Mouse (Mus musculus): ENCODE measurements around the gene Ifnar2. TPM values are rescaled to one million over a fixed set of nuclear protein-coding genes. Genes with fewer than 3 reads are reported as not detected.

Gene Ifnar2
- polyA plus RNA-seq, 1 experiment: 4.7 TPM

DNA sequence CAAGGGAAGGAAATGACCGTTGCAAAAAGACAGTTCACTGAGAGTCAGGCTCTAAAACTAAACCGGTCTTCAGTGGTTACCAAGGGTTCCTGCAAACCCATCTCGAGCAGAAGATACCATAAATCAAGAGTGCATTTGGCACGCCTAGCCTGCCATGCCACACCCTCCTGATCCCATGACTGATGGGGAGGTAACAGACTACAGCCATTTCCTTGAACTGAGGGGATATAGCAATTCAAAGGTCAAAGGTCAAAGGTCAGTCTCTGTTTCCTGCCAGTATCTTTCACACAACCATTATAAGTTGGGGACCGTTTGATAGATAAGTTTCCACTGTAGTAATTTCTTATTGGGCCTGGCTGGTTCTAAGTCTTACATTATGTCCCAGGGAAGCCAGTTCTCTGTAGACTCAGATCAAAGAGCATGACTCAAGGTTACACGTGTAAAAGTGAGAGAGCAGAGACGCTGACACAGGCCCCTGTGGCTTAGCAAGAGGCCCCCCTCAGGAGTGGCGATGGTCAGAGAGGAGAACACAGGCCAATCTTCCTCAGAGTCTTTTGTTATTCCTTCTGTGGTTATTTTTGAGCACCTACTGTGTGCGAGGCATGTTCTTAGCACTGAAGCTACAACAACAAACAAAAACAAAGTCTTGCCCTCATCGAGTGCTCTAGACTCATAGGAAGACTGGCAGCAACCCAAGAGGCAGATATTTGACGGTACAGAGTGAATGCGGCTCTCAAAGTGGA lies 40.7 kb downstream of the Ifnar2 start:
- H3K4me1 ChIP-seq (ENCODE audit: control insufficient read depth, insufficient read depth, low read length): no peaks in the 10 kb centered on the region; the same call in 1 of the 2 replicates
- no peaks in the 10 kb centered on the region for H3K27me3 ChIP-seq (ENCODE audit: control insufficient read depth, insufficient read depth, low read length)
- no peak overlapping the region for H3K27ac ChIP-seq (ENCODE audit: control insufficient read depth, insufficient read depth, low read depth, low read length)
- no peak for TF ChIP-seq CTCF (IDR thresholded peaks at IDR 0.05; ENCODE audit: control insufficient read depth, insufficient read depth, insufficient replicate concordance, low read depth, low read length)
- no peak for TF ChIP-seq POLR2A (IDR thresholded peaks at IDR 0.05; ENCODE audit: control insufficient read depth, low read depth, low read length)
- no peak overlapping the region for H3K4me3 ChIP-seq (ENCODE audit: control insufficient read depth, low read depth, low read length)
- no peaks in the 10 kb centered on the region for H3K36me3 ChIP-seq (ENCODE audit: control insufficient read depth, insufficient read depth, low read length)

GRCm38 (mm10) chr16:91415391-91416189 lies 43.0 kb downstream of the Ifnar2 start:
- no peak overlapping the region for H3K27ac ChIP-seq (ENCODE audit: control insufficient read depth, insufficient read depth, low read depth, low read length)
- no peaks in the 10 kb centered on the region for H3K27me3 ChIP-seq (ENCODE audit: control insufficient read depth, insufficient read depth, low read length)
- no peaks in the 10 kb centered on the region; the same call in 1 of the 2 replicates for H3K4me1 ChIP-seq (ENCODE audit: control insufficient read depth, insufficient read depth, low read length)
- TF ChIP-seq CTCF (IDR thresholded peaks at IDR 0.05; ENCODE audit: control insufficient read depth, insufficient read depth, insufficient replicate concordance, low read depth, low read length) (no peak), POLR2A (IDR thresholded peaks at IDR 0.05; ENCODE audit: control insufficient read depth, low read depth, low read length) (no peak)
- no peak overlapping the region for H3K4me3 ChIP-seq (ENCODE audit: control insufficient read depth, low read depth, low read length)
- H3K36me3 ChIP-seq (ENCODE audit: control insufficient read depth, insufficient read depth, low read length): no peaks in the 10 kb centered on the region

- Histone ChIP-seq H3K36me3 (ENCODE audit: control insufficient read depth, insufficient read depth, low read length) (no peaks in the 10 kb centered on the region), H3K27me3 (ENCODE audit: control insufficient read depth, insufficient read depth, low read length) (no peaks in the 10 kb centered on the region), H3K4me3 (ENCODE audit: control insufficient read depth, low read depth, low read length) (no peak overlapping the region), H3K27ac (ENCODE audit: control insufficient read depth, insufficient read depth, low read depth, low read length) (peak overlapping the region; percentile 73), H3K4me1 (ENCODE audit: control insufficient read depth, insufficient read depth, low read length) (no peaks in the 10 kb centered on the region; the same call in 1 of the 2 replicates)
- TF ChIP-seq CTCF (IDR thresholded peaks at IDR 0.05; ENCODE audit: control insufficient read depth, insufficient read depth, insufficient replicate concordance, low read depth, low read length) (no peak), POLR2A (IDR thresholded peaks at IDR 0.05; ENCODE audit: control insufficient read depth, low read depth, low read length) (no peak)
These were observed 43.8 kb downstream of the Ifnar2 start for GRCm38 (mm10) chr16:91416357-91416756.

DNA sequence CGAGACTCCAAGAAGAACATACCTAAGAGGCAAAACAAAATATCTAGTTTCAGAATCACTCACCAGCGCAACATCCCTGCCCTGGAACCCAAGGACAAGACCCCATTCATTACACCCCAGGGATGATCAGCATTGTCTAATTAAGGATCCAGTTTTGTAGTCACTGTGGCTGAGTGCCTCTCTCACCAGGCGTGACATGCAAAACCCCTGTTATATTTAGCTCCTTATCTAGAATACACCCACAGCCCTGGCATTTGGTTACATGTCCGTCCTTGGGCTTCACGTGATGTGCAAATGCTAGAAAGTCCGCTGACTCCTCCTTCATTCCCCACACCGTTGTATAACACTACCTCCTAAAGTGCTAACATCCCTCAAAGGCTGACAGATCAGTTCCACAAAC lies 44.4 kb downstream of the Ifnar2 start:
- Histone ChIP-seq H3K36me3 (ENCODE audit: control insufficient read depth, insufficient read depth, low read length) (no peaks in the 10 kb centered on the region), H3K4me1 (ENCODE audit: control insufficient read depth, insufficient read depth, low read length) (no peaks in the 10 kb centered on the region; the same call in 1 of the 2 replicates), H3K27me3 (ENCODE audit: control insufficient read depth, insufficient read depth, low read length) (no peaks in the 10 kb centered on the region), H3K4me3 (ENCODE audit: control insufficient read depth, low read depth, low read length) (no peak overlapping the region), H3K27ac (ENCODE audit: control insufficient read depth, insufficient read depth, low read depth, low read length) (peak overlapping the region; percentile 73)
- no peak for TF ChIP-seq CTCF (IDR thresholded peaks at IDR 0.05; ENCODE audit: control insufficient read depth, insufficient read depth, insufficient replicate concordance, low read depth, low read length)
- TF ChIP-seq POLR2A (IDR thresholded peaks at IDR 0.05; ENCODE audit: control insufficient read depth, low read depth, low read length): no peak

DNA sequence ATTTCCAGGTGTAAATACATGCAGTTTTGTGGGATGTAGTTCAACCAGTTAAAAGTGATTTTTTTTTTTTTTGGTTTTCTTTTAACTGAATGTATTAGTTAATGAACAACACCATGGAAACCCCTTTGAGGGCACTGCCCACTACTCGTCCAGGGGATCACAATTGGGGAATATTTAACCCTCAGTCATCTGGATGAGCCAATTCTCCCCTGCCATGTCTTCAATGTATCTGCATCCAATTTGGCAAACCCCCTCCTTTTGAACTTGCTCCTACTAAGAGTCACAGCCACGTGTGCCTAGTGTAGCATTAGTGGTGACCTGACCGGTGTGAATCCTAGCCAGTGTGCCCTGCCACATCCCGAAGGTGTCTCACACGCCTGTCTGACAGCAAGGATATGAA lies 45.9 kb downstream of the Ifnar2 start:
- no peaks in the 10 kb centered on the region for H3K27me3 ChIP-seq (ENCODE audit: control insufficient read depth, insufficient read depth, low read length)
- no peak for TF ChIP-seq POLR2A (IDR thresholded peaks at IDR 0.05; ENCODE audit: control insufficient read depth, low read depth, low read length)
- TF ChIP-seq CTCF (IDR thresholded peaks at IDR 0.05; ENCODE audit: control insufficient read depth, insufficient read depth, insufficient replicate concordance, low read depth, low read length): no peak
- H3K27ac ChIP-seq (ENCODE audit: control insufficient read depth, insufficient read depth, low read depth, low read length): no peak overlapping the region
- no peak overlapping the region for H3K4me3 ChIP-seq (ENCODE audit: control insufficient read depth, low read depth, low read length)
- no peaks in the 10 kb centered on the region; the same call in 1 of the 2 replicates for H3K4me1 ChIP-seq (ENCODE audit: control insufficient read depth, insufficient read depth, low read length)
- no peaks in the 10 kb centered on the region for H3K36me3 ChIP-seq (ENCODE audit: control insufficient read depth, insufficient read depth, low read length)

DNA sequence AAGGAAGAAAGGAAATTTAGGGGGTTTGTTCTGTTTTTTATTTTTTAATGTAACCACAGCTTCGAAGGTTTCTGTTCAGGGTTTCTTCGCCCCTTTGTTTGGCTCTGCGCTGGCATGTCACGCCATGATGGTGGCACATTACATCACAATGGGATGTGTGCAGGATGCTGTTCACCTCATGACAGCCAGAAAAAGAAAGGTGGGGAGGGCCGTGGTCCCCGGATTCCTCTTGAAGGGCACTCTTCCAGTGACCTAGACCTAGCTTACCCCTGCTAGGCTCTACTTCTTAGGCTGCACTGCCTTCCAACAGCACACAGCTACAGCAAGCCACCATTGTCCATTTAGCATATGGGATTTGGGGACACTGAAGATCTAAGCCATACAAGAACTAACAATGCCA lies 53.2 kb downstream of the Ifnar2 start:
- no peak overlapping the region for H3K4me3 ChIP-seq (ENCODE audit: control insufficient read depth, low read depth, low read length)
- H3K27ac ChIP-seq (ENCODE audit: control insufficient read depth, insufficient read depth, low read depth, low read length): no peak overlapping the region
- H3K27me3 ChIP-seq (ENCODE audit: control insufficient read depth, insufficient read depth, low read length): no peaks in the 10 kb centered on the region
- H3K4me1 ChIP-seq (ENCODE audit: control insufficient read depth, insufficient read depth, low read length): no peaks in the 10 kb centered on the region
- H3K36me3 ChIP-seq (ENCODE audit: control insufficient read depth, insufficient read depth, low read length): no peaks in the 10 kb centered on the region
- no peak for TF ChIP-seq CTCF (IDR thresholded peaks at IDR 0.05; ENCODE audit: control insufficient read depth, insufficient read depth, insufficient replicate concordance, low read depth, low read length)
- no peak for TF ChIP-seq POLR2A (IDR thresholded peaks at IDR 0.05; ENCODE audit: control insufficient read depth, low read depth, low read length)

- H3K4me1 ChIP-seq (ENCODE audit: control insufficient read depth, insufficient read depth, low read length): no peaks in the 10 kb centered on the region
- TF ChIP-seq POLR2A (IDR thresholded peaks at IDR 0.05; ENCODE audit: control insufficient read depth, low read depth, low read length): no peak
- no peak for TF ChIP-seq CTCF (IDR thresholded peaks at IDR 0.05; ENCODE audit: control insufficient read depth, insufficient read depth, insufficient replicate concordance, low read depth, low read length)
- H3K27ac ChIP-seq (ENCODE audit: control insufficient read depth, insufficient read depth, low read depth, low read length): no peak overlapping the region
- no peaks in the 10 kb centered on the region for H3K27me3 ChIP-seq (ENCODE audit: control insufficient read depth, insufficient read depth, low read length)
- no peaks in the 10 kb centered on the region for H3K36me3 ChIP-seq (ENCODE audit: control insufficient read depth, insufficient read depth, low read length)
- H3K4me3 ChIP-seq (ENCODE audit: control insufficient read depth, low read depth, low read length): no peak overlapping the region
These were observed 54.0 kb downstream of the Ifnar2 start for GRCm38 (mm10) chr16:91426586-91426985.

Measured in testis, adult 2 months (tissue).